Mouse (Mus musculus) megakaryocyte-erythroid progenitor cell, adult 5 weeks (primary cell): ENCODE data around the gene Ubl4b. TPM values are rescaled to one million over a fixed set of nuclear protein-coding genes. Genes with fewer than 3 reads are reported as not detected.

Experiments
- polyA plus RNA-seq: library from polyadenylated mRNA; stranded (reverse); fragments of >175 nt; gene quantifications from 2 replicates; pipeline ENCODE4 v1.2.3, GENCODE M21; 2012

Gene Ubl4b
- not detected in 2 replicates for polyA plus RNA-seq

DNA sequence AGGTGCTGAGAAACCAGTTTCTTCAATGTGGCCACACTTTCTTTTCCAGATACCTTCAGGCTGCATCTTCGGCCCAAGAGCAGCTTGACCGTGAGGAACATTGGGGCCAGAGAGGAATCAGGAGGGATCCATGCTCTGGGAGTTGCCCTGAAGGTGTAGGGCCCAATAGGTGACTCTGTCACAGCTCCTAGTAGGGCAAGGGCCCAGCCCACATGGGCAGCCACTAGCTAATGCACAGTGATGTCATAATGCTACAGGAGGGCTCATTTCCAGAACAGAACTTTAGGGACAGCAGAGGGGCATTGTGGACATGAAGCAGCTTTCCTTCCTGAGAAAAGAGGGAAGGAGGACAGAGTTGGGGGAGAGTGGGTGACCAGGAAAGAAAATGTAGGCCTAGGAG is at the start of gene Ubl4b:
Gene Ubl4b, minus strand, starts transcription at position 232 of the 400 bp plus-strand sequence.

GRCm38 (mm10) chr3:107594662-107595263 is 39.9 kb upstream of the Ubl4b start, which contains the start of gene Alx3:
Gene Alx3 (plus strand): TSS chr3:107595031.

DNA sequence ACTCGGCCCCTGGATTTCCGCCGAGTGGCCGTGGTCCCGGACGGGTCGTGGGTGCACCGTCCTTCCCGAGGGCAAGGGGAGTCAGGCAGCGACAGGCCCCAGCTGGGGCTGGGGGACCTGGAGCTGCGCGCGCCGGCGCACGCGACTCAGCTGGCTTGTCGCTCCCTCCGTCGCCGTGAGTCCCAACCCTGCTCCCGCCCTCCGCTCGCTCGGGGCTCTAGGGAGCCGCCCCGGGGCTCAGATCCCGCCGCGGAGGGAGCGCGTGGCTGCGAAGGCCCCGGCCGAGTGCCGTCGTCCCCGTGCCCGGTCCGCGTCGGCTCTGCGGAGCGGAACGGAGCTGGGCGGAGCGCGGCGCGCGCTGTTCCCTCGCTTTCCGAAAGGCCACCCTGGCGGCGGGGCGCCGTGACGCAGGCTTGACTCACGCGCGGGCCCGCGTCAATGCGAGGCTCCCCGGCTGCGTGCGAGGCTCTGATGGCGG is 37.2 kb downstream of the Ubl4b start, which contains the start of gene Slc6a17:
Gene Slc6a17, minus strand, starts transcription at position 388 of the 478 bp plus-strand sequence.

Other genes starting within 250 kb of the Ubl4b start
- gene Rbm15, start 221.4 kb downstream of the Ubl4b start, polyA plus RNA-seq, result 8.8 and 10.2 TPM in 2 replicates
- gene Kcnc4, start 95.5 kb downstream of the Ubl4b start, polyA plus RNA-seq, result 0.02 TPM in 1 of 2 replicates, not detected in the other
- 0.03 and 0.65 TPM in 2 replicates for gene Slc6a17, start 37.1 kb downstream of the Ubl4b start, polyA plus RNA-seq
- gene Alx3, start 40.0 kb upstream of the Ubl4b start, polyA plus RNA-seq, result not detected in 2 replicates
- not detected in 2 replicates for gene Gm10961, start 76.2 kb upstream of the Ubl4b start, polyA plus RNA-seq
- 20.1 and 20.8 TPM in 2 replicates for gene Strip1, start 76.6 kb upstream of the Ubl4b start, polyA plus RNA-seq
- 11.1 and 13.2 TPM in 2 replicates for gene Ahcyl1, start 141.5 kb upstream of the Ubl4b start, polyA plus RNA-seq
- 9.2 and 9.7 TPM in 2 replicates for gene Csf1, start 205.4 kb upstream of the Ubl4b start, polyA plus RNA-seq